23 mouse cellular contexts compared by ENCODE assay signal in genomic region chr17:65827904-65828303, GRCm38 (mm10). TPM values are rescaled to one million over a fixed set of nuclear protein-coding genes. Genes with fewer than 3 reads are reported as not detected.
A peak's percentile ranks its signal among the peaks of the same experiment; 100 is the strongest.
DNase-seq lines count a peak whose midpoint lies in the region; ATAC-seq lines count a peak whose summit lies in the region.
"Had no signal": no experiment of that assay in that cellular context is flagged by ENCODE, and none has a peak within 500 bp of the region (broad histone marks: within the 10 kb centered on the region; RNA-seq: fewer than 3 reads in every experiment).

No protein-coding gene starts in this region.

- no peak overlapping the region for H3K4me2 ChIP-seq in forebrain, embryonic 14.5 days (ENCODE audit: low read length)
- H3K4me2 ChIP-seq in lung, embryonic 15.5 days = no peak overlapping the region
- H3K4me2 ChIP-seq in forebrain, embryonic 15.5 days (replicated peaks) = no peak overlapping the region
- no peak overlapping the region for H3K4me2 ChIP-seq in neural tube, embryonic 15.5 days
- H3K4me2 ChIP-seq: limb, embryonic 15.5 days; lung, embryonic 14.5 days had no signal

- peak; percentile 45; the same call in 1 of the 2 replicates for ATAC-seq in forebrain, embryonic 14.5 days
- ATAC-seq in lung, embryonic 15.5 days (ENCODE audit: borderline replicate concordance, extremely low read depth, low FRiP score, low TSS enrichment) = peak; percentile 29; the same call in 1 of the 2 replicates
- peak; percentile 49; the same call in 1 of the 2 replicates for ATAC-seq in forebrain, embryonic 15.5 days (replicated peaks)
- peak; percentile 30; the same call in 1 of the 2 replicates for ATAC-seq in neural tube, embryonic 15.5 days (ENCODE audit: low FRiP score)
- ATAC-seq: inflammation-experienced regulatory T-cells, adult 6 months had no signal

- H3K27me3 ChIP-seq in forebrain, embryonic 14.5 days (replicated peaks; ENCODE audit: control insufficient read depth, insufficient read depth, low read length) = no peaks in the 10 kb centered on the region
- no peaks in the 10 kb centered on the region for H3K27me3 ChIP-seq in forebrain, embryonic 10.5 days (ENCODE audit: poor library complexity, severe bottlenecking)
- H3K27me3 ChIP-seq in lung, embryonic 15.5 days = no peaks in the 10 kb centered on the region
- H3K27me3 ChIP-seq in forebrain, embryonic 15.5 days = no peaks in the 10 kb centered on the region
- no peaks in the 10 kb centered on the region for H3K27me3 ChIP-seq in neural tube, embryonic 15.5 days (replicated peaks)
- H3K27me3 ChIP-seq: limb, embryonic 15.5 days had no signal

- H3K4me1 ChIP-seq in forebrain, embryonic 14.5 days (ENCODE audit: control insufficient read depth, insufficient read depth, low read length) = no peaks in the 10 kb centered on the region
- H3K4me1 ChIP-seq in forebrain, embryonic 10.5 days = peaks cover 11% of the 10 kb centered on the region
- no peaks in the 10 kb centered on the region for H3K4me1 ChIP-seq in lung, embryonic 15.5 days
- H3K4me1 ChIP-seq in forebrain, embryonic 15.5 days = no peaks in the 10 kb centered on the region
- H3K4me1 ChIP-seq in neural tube, embryonic 15.5 days = peaks cover 10% of the 10 kb centered on the region
- H3K4me1 ChIP-seq: embryonic facial prominence, embryonic 10.5 days; limb, embryonic 15.5 days had no signal

- H3K9ac ChIP-seq in forebrain, embryonic 14.5 days (ENCODE audit: low read length) = no peak overlapping the region
- no peak overlapping the region for H3K9ac ChIP-seq in lung, embryonic 15.5 days
- no peak overlapping the region for H3K9ac ChIP-seq in forebrain, embryonic 15.5 days (replicated peaks)
- no peak overlapping the region for H3K9ac ChIP-seq in neural tube, embryonic 15.5 days (replicated peaks)
- H3K9ac ChIP-seq: limb, embryonic 15.5 days; liver, embryonic 14.5 days; lung, embryonic 14.5 days had no signal

- no peak overlapping the region for H3K27ac ChIP-seq in forebrain, embryonic 14.5 days (ENCODE audit: low read depth, low read length)
- H3K27ac ChIP-seq in forebrain, embryonic 10.5 days = no peak overlapping the region
- H3K27ac ChIP-seq in lung, embryonic 15.5 days = no peak overlapping the region
- H3K27ac ChIP-seq in forebrain, embryonic 15.5 days (replicated peaks) = no peak overlapping the region
- no peak overlapping the region for H3K27ac ChIP-seq in neural tube, embryonic 15.5 days (replicated peaks)
- H3K27ac ChIP-seq: embryonic facial prominence, embryonic 10.5 days; limb, embryonic 15.5 days; liver, embryonic 14.5 days had no signal

- H3K4me3 ChIP-seq in forebrain, embryonic 14.5 days (ENCODE audit: low read depth, low read length) = no peak overlapping the region
- H3K4me3 ChIP-seq in forebrain, embryonic 10.5 days = no peak overlapping the region
- no peak overlapping the region for H3K4me3 ChIP-seq in lung, embryonic 15.5 days
- H3K4me3 ChIP-seq in forebrain, embryonic 15.5 days = no peak overlapping the region
- H3K4me3 ChIP-seq in neural tube, embryonic 15.5 days (replicated peaks) = no peak overlapping the region
- H3K4me3 ChIP-seq: embryonic facial prominence, embryonic 10.5 days; limb, embryonic 15.5 days; myocyte had no signal

- DNase-seq in forebrain, embryonic 14.5 days (ENCODE audit: low spot score) = no peak
- DNase-seq in forebrain, embryonic 10.5 days (ENCODE audit: extremely low spot score, low spot score) = no peak
- DNase-seq in lung, postnatal 10 days = no peak
- no peak for DNase-seq in cerebellum, adult 11 months
- DNase-seq: adrenal gland, postnatal 36 days; cerebellum, adult 11-12 months; cerebellum, postnatal 10 days; gastrocnemius, postnatal 25 days; heart, adult 18-20 months; kidney, adult 18-20 months; kidney, postnatal 10 days; left cerebral cortex, postnatal 4 days; lung, embryonic 14.5 days; lung, postnatal 4 days; right cerebral cortex, postnatal 14 days had no signal

- H3K9me3 ChIP-seq in forebrain, embryonic 14.5 days (replicated peaks; ENCODE audit: control insufficient read depth, low read length) = no peaks in the 10 kb centered on the region
- H3K9me3 ChIP-seq in forebrain, embryonic 10.5 days = no peaks in the 10 kb centered on the region
- H3K9me3 ChIP-seq in lung, embryonic 15.5 days = no peaks in the 10 kb centered on the region
- no peaks in the 10 kb centered on the region for H3K9me3 ChIP-seq in forebrain, embryonic 15.5 days
- H3K9me3 ChIP-seq in neural tube, embryonic 15.5 days (replicated peaks) = no peaks in the 10 kb centered on the region
- H3K9me3 ChIP-seq: embryonic facial prominence, embryonic 10.5 days; limb, embryonic 15.5 days had no signal

- WGBS in forebrain, embryonic 14.5 days = 89% methylated on average over 5 of the region's 5 CpGs
- 93% methylated on average over 5 of the region's 5 CpGs for WGBS in forebrain, embryonic 10.5 days
- WGBS in lung, embryonic 15.5 days = 86% methylated on average over 5 of the region's 5 CpGs
- 82% methylated on average over 5 of the region's 5 CpGs for WGBS in forebrain, embryonic 15.5 days
- WGBS in neural tube, embryonic 15.5 days = 87% methylated on average over 5 of the region's 5 CpGs

- peaks cover 77% of the 10 kb centered on the region for H3K36me3 ChIP-seq in forebrain, embryonic 14.5 days (ENCODE audit: control insufficient read depth, insufficient read depth, low read length)
- peaks cover 90% of the 10 kb centered on the region for H3K36me3 ChIP-seq in forebrain, embryonic 10.5 days (replicated peaks)
- H3K36me3 ChIP-seq in lung, embryonic 15.5 days = peaks cover 70% of the 10 kb centered on the region
- H3K36me3 ChIP-seq in forebrain, embryonic 15.5 days = peaks cover 49% of the 10 kb centered on the region
- H3K36me3 ChIP-seq in neural tube, embryonic 15.5 days = peaks cover 54% of the 10 kb centered on the region

RNA-seq across cellular contexts. Expression of gene Ppp4r1, which starts 45.5 kb away (rescaled TPM):
- 37.1 and 43.4 TPM in 2 replicates for polyA plus RNA-seq in forebrain, embryonic 14.5 days (2014; fragmentation: Nextera tagmentation; extraction: Ambion mirVana)
- 61.5 and 66.0 TPM in 2 replicates for polyA plus RNA-seq in forebrain, embryonic 10.5 days (2016; fragmentation: Nextera tagmentation; extraction: Ambion mirVana)
- polyA plus RNA-seq in lung, embryonic 15.5 days (2015; fragmentation: Nextera tagmentation; extraction: Ambion mirVana) = 42.2 and 42.8 TPM in 2 replicates
- polyA plus RNA-seq in forebrain, embryonic 15.5 days (2015; fragmentation: Nextera tagmentation; extraction: Ambion mirVana) = 43.4 and 45.2 TPM in 2 replicates
- 36.3 and 40.1 TPM in 2 replicates for polyA plus RNA-seq in neural tube, embryonic 15.5 days (2015; fragmentation: Nextera tagmentation; extraction: Ambion mirVana)

RNA-seq across cellular contexts. Expression of gene Rab31, which starts 55.4 kb away (rescaled TPM):
- polyA plus RNA-seq in forebrain, embryonic 14.5 days (2014; fragmentation: Nextera tagmentation; extraction: Ambion mirVana) = 88.8 and 92.6 TPM in 2 replicates
- 58.6 and 64.7 TPM in 2 replicates for polyA plus RNA-seq in forebrain, embryonic 10.5 days (2016; fragmentation: Nextera tagmentation; extraction: Ambion mirVana)
- polyA plus RNA-seq in lung, embryonic 15.5 days (2015; fragmentation: Nextera tagmentation; extraction: Ambion mirVana) = 36.3 and 36.7 TPM in 2 replicates
- polyA plus RNA-seq in forebrain, embryonic 15.5 days (2015; fragmentation: Nextera tagmentation; extraction: Ambion mirVana) = 71.8 and 75.5 TPM in 2 replicates
- polyA plus RNA-seq in neural tube, embryonic 15.5 days (2015; fragmentation: Nextera tagmentation; extraction: Ambion mirVana) = 53.2 and 56.8 TPM in 2 replicates

RNA-seq across cellular contexts. Expression of gene Ralbp1, which starts 57.7 kb away (rescaled TPM):
- 42.9 and 50.2 TPM in 2 replicates for polyA plus RNA-seq in forebrain, embryonic 14.5 days (2014; fragmentation: Nextera tagmentation; extraction: Ambion mirVana)
- polyA plus RNA-seq in forebrain, embryonic 10.5 days (2016; fragmentation: Nextera tagmentation; extraction: Ambion mirVana) = 48.6 and 50.0 TPM in 2 replicates
- polyA plus RNA-seq in lung, embryonic 15.5 days (2015; fragmentation: Nextera tagmentation; extraction: Ambion mirVana) = 74.2 and 81.9 TPM in 2 replicates
- 57.5 and 61.3 TPM in 2 replicates for polyA plus RNA-seq in forebrain, embryonic 15.5 days (2015; fragmentation: Nextera tagmentation; extraction: Ambion mirVana)
- polyA plus RNA-seq in neural tube, embryonic 15.5 days (2015; fragmentation: Nextera tagmentation; extraction: Ambion mirVana) = 58.7 and 75.5 TPM in 2 replicates
